Mouse (Mus musculus): ENCODE data around the gene Ssu72. TPM values are rescaled to one million over a fixed set of nuclear protein-coding genes. Genes with fewer than 3 reads are reported as not detected.

Ssu72 gene
- polyA plus RNA-seq (2014; fragmentation: Illumina TruSeq; extraction: RNeasy Lipid Tissue Mini Kit (QIAGEN cat#74804); ENCODE audit: low read depth, low replicate concordance): 69.1 TPM

GRCm38 (mm10) chr4:155704721-155705591, at the start of gene Ssu72:
Ssu72 (plus strand) TSS chr4:155704800.

GRCm38 (mm10) chr4:155668689-155669597, 35.7 kb upstream of the Ssu72 start, which contains the start of gene Mib2:
Mib2 (minus strand) TSS chr4:155669198.

DNA sequence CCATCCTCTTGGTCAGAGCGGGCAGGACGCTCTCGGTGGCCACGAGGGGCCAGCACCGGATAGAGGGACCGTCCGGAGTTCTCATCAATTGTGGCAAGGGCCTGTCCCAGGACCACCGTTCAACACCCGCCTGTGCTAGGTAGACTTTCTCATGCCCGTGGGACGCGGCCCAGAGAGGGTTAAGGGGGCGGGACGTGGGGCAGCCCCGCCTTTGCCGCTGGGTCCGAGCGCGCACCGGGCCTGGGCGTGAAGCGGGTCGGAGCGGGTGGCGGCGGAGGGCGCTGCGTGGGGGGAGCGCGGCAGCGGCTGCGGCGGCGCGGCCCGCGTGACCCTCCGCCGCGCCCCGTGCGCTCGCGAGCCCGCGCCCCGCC, 10.5 kb upstream of the Ssu72 start, which contains the start of gene Fndc10:
Gene Fndc10, plus strand, starts transcription at position 232 of the 371 bp plus-strand sequence.

DNA sequence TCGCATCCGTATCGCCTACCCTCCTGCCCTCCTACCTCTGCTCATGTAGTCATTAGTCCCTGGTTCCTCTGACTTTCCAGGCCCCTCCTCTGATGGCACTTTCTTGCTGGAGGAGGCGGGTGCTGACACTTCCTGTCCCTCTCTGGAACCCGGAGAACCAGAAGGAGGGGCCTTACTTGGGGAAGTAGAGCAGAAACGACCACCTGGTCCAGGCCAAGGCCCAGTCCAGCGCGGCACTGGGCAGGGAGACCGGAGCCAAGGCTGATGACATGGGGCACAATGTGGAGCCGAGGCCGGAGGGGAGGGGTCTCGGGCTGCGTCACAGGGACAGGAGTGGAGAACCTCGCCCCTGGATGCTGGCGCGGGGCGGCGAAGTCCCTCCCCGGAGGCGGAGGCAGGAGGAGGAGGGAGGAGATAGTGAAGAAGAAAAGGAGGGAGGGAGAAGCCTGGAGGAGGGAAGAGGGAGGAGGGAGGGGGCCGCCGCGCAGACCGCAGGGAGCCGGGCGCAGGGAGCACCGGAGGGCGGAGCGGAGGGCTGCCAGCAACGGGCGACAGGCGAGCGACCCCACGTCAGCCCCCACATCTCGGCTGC, 29.8 kb downstream of the Ssu72 start, which contains the start of gene Tmem240:
Gene Tmem240, plus strand, starts transcription at position 451 of the 592 bp plus-strand sequence.

DNA sequence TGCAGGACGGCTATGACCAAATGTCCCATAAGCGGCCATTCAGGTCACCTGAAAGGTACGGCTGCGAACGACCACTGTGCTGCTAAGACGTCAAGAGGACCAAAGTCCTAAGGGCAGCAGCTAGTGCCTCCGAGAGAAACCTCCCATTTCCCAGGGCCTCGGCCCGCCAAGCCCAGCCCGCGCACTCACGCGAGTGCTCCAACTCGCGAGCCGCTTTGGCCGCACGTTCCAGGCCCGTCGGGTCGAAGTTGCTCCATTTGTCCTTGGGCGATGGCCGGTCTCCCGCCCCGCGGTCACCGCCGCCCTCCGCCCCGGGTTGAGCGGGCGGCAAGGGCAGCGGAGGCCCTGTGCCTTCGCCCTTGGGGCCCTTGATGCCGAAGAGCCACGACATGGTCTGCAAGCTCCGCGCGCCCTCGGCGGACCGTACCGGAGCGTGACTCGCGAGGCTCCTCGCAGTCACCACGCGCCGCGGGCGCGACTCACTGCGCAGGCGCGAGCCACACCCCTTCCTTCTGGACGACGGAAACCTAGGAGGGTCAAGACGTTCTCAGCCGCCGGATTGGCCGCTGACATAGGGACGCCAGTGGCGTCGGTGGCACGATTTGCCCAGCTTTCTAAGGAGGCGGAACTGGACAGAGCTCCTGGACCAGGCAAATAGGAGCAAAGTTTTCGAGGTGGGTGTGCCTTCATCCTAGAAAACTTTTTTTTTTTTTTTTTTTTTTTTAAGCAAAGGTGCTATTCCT, 56.2 kb downstream of the Ssu72 start, which contains the start of gene Atad3a:
Gene Atad3a, minus strand, starts transcription at position 481 of the 743 bp plus-strand sequence.

GRCm38 (mm10) chr4:155774280-155774754, 69.7 kb downstream of the Ssu72 start, which contains the start of gene Vwa1:
Vwa1 (minus strand) TSS chr4:155774698.

Other genes with a start within 250 kb of the Ssu72 start
- gene Tmem52, start 235.7 kb upstream of the Ssu72 start, polyA plus RNA-seq (2014; fragmentation: Illumina TruSeq; extraction: RNeasy Lipid Tissue Mini Kit (QIAGEN cat#74804); ENCODE audit: low read depth, low replicate concordance): 5.8 TPM
- 273 TPM for gene Gnb1, start 213.4 kb upstream of the Ssu72 start, polyA plus RNA-seq (2014; fragmentation: Illumina TruSeq; extraction: RNeasy Lipid Tissue Mini Kit (QIAGEN cat#74804); ENCODE audit: low read depth, low replicate concordance)
- gene Nadk, start 142.4 kb upstream of the Ssu72 start, polyA plus RNA-seq (2014; fragmentation: Illumina TruSeq; extraction: RNeasy Lipid Tissue Mini Kit (QIAGEN cat#74804); ENCODE audit: low read depth, low replicate concordance): 135 TPM
- 26.1 TPM for gene Slc35e2, start 103.4 kb upstream of the Ssu72 start, polyA plus RNA-seq (2014; fragmentation: Illumina TruSeq; extraction: RNeasy Lipid Tissue Mini Kit (QIAGEN cat#74804); ENCODE audit: low read depth, low replicate concordance)
- gene Cdk11b, start 79.9 kb upstream of the Ssu72 start, polyA plus RNA-seq (2014; fragmentation: Illumina TruSeq; extraction: RNeasy Lipid Tissue Mini Kit (QIAGEN cat#74804); ENCODE audit: low read depth, low replicate concordance): 63.7 TPM
- not detected for gene Gm10563, start 59.4 kb upstream of the Ssu72 start, polyA plus RNA-seq (2014; fragmentation: Illumina TruSeq; extraction: RNeasy Lipid Tissue Mini Kit (QIAGEN cat#74804); ENCODE audit: low read depth, low replicate concordance)
- 32.0 TPM for gene Mmp23, start 51.4 kb upstream of the Ssu72 start, polyA plus RNA-seq (2014; fragmentation: Illumina TruSeq; extraction: RNeasy Lipid Tissue Mini Kit (QIAGEN cat#74804); ENCODE audit: low read depth, low replicate concordance)
- 31.0 TPM for gene Mib2, start 35.6 kb upstream of the Ssu72 start, polyA plus RNA-seq (2014; fragmentation: Illumina TruSeq; extraction: RNeasy Lipid Tissue Mini Kit (QIAGEN cat#74804); ENCODE audit: low read depth, low replicate concordance)
- gene Fndc10, start 10.5 kb upstream of the Ssu72 start, polyA plus RNA-seq (2014; fragmentation: Illumina TruSeq; extraction: RNeasy Lipid Tissue Mini Kit (QIAGEN cat#74804); ENCODE audit: low read depth, low replicate concordance): 18.7 TPM
- gene Tmem240, start 30.0 kb downstream of the Ssu72 start, polyA plus RNA-seq (2014; fragmentation: Illumina TruSeq; extraction: RNeasy Lipid Tissue Mini Kit (QIAGEN cat#74804); ENCODE audit: low read depth, low replicate concordance): 0.89 TPM
- gene Atad3a, start 56.3 kb downstream of the Ssu72 start, polyA plus RNA-seq (2014; fragmentation: Illumina TruSeq; extraction: RNeasy Lipid Tissue Mini Kit (QIAGEN cat#74804); ENCODE audit: low read depth, low replicate concordance): 33.3 TPM
- gene Vwa1, start 69.9 kb downstream of the Ssu72 start, polyA plus RNA-seq (2014; fragmentation: Illumina TruSeq; extraction: RNeasy Lipid Tissue Mini Kit (QIAGEN cat#74804); ENCODE audit: low read depth, low replicate concordance): 15.1 TPM
- 5.9 TPM for gene Tmem88b, start 81.1 kb downstream of the Ssu72 start, polyA plus RNA-seq (2014; fragmentation: Illumina TruSeq; extraction: RNeasy Lipid Tissue Mini Kit (QIAGEN cat#74804); ENCODE audit: low read depth, low replicate concordance)
- 2.4 TPM for gene Ankrd65, start 85.6 kb downstream of the Ssu72 start, polyA plus RNA-seq (2014; fragmentation: Illumina TruSeq; extraction: RNeasy Lipid Tissue Mini Kit (QIAGEN cat#74804); ENCODE audit: low read depth, low replicate concordance)
- 111 TPM for gene Mrpl20, start 98.1 kb downstream of the Ssu72 start, polyA plus RNA-seq (2014; fragmentation: Illumina TruSeq; extraction: RNeasy Lipid Tissue Mini Kit (QIAGEN cat#74804); ENCODE audit: low read depth, low replicate concordance)
- gene Ccnl2, start 107.7 kb downstream of the Ssu72 start, polyA plus RNA-seq (2014; fragmentation: Illumina TruSeq; extraction: RNeasy Lipid Tissue Mini Kit (QIAGEN cat#74804); ENCODE audit: low read depth, low replicate concordance): 107 TPM
- 96.0 TPM for gene Aurkaip1, start 126.5 kb downstream of the Ssu72 start, polyA plus RNA-seq (2014; fragmentation: Illumina TruSeq; extraction: RNeasy Lipid Tissue Mini Kit (QIAGEN cat#74804); ENCODE audit: low read depth, low replicate concordance)
- gene Mxra8, start 134.9 kb downstream of the Ssu72 start, polyA plus RNA-seq (2014; fragmentation: Illumina TruSeq; extraction: RNeasy Lipid Tissue Mini Kit (QIAGEN cat#74804); ENCODE audit: low read depth, low replicate concordance): 87.1 TPM
- gene Dvl1, start 142.6 kb downstream of the Ssu72 start, polyA plus RNA-seq (2014; fragmentation: Illumina TruSeq; extraction: RNeasy Lipid Tissue Mini Kit (QIAGEN cat#74804); ENCODE audit: low read depth, low replicate concordance): 63.2 TPM
- 0.24 TPM for gene Tas1r3, start 158.6 kb downstream of the Ssu72 start, polyA plus RNA-seq (2014; fragmentation: Illumina TruSeq; extraction: RNeasy Lipid Tissue Mini Kit (QIAGEN cat#74804); ENCODE audit: low read depth, low replicate concordance)
- 15.3 TPM for gene Cptp, start 164.6 kb downstream of the Ssu72 start, polyA plus RNA-seq (2014; fragmentation: Illumina TruSeq; extraction: RNeasy Lipid Tissue Mini Kit (QIAGEN cat#74804); ENCODE audit: low read depth, low replicate concordance)
- gene Ints11, start 164.7 kb downstream of the Ssu72 start, polyA plus RNA-seq (2014; fragmentation: Illumina TruSeq; extraction: RNeasy Lipid Tissue Mini Kit (QIAGEN cat#74804); ENCODE audit: low read depth, low replicate concordance): 20.0 TPM
- gene Pusl1, start 187.0 kb downstream of the Ssu72 start, polyA plus RNA-seq (2014; fragmentation: Illumina TruSeq; extraction: RNeasy Lipid Tissue Mini Kit (QIAGEN cat#74804); ENCODE audit: low read depth, low replicate concordance): 20.0 TPM
- 9.8 TPM for gene Acap3, start 187.0 kb downstream of the Ssu72 start, polyA plus RNA-seq (2014; fragmentation: Illumina TruSeq; extraction: RNeasy Lipid Tissue Mini Kit (QIAGEN cat#74804); ENCODE audit: low read depth, low replicate concordance)
- gene Ube2j2, start 239.0 kb downstream of the Ssu72 start, polyA plus RNA-seq (2014; fragmentation: Illumina TruSeq; extraction: RNeasy Lipid Tissue Mini Kit (QIAGEN cat#74804); ENCODE audit: low read depth, low replicate concordance): 49.1 TPM

Data from adipose tissue, adult 10 weeks (tissue).